Mouse (Mus musculus): ENCODE measurements around the gene Amigo1. TPM values are rescaled to one million over a fixed set of nuclear protein-coding genes. Genes with fewer than 3 reads are reported as not detected.

Amigo1 gene
- polyA plus RNA-seq, 1 experiment = not detected

GRCm38 (mm10) chr3:108206731-108207375, 20.7 kb downstream of the Amigo1 start:
- no peak overlapping the region for H3K4me3 ChIP-seq (replicated peaks)
- TF ChIP-seq FLI1 (IDR thresholded peaks at IDR 0.05; ENCODE audit: low read length) (no peak), GATA1 (IDR thresholded peaks at IDR 0.05; ENCODE audit: borderline replicate concordance, low read length) (no peak)
- H3K9me3 ChIP-seq = no peaks in the 10 kb centered on the region
- H3K4me1 ChIP-seq = peaks cover 46% of the 10 kb centered on the region
- H3K27me3 ChIP-seq (replicated peaks) = peaks cover 2% of the 10 kb centered on the region
- peaks cover 51% of the 10 kb centered on the region for H3K36me3 ChIP-seq (replicated peaks; ENCODE audit: low read length)

GRCm38 (mm10) chr3:108209001-108209400, 22.9 kb downstream of the Amigo1 start:
- Histone ChIP-seq H3K9me3 (no peaks in the 10 kb centered on the region), H3K4me3 (replicated peaks) (no peak overlapping the region), H3K36me3 (replicated peaks; ENCODE audit: low read length) (peaks cover 35% of the 10 kb centered on the region), H3K4me1 (peaks cover 40% of the 10 kb centered on the region), H3K27me3 (replicated peaks) (peaks cover 18% of the 10 kb centered on the region)
- TF ChIP-seq GATA1 (IDR thresholded peaks at IDR 0.05; ENCODE audit: borderline replicate concordance, low read length) (no peak), FLI1 (IDR thresholded peaks at IDR 0.05; ENCODE audit: low read length) (no peak)

GRCm38 (mm10) chr3:108209536-108209935, 23.4 kb downstream of the Amigo1 start:
- no peaks in the 10 kb centered on the region for H3K9me3 ChIP-seq
- peaks cover 23% of the 10 kb centered on the region for H3K27me3 ChIP-seq (replicated peaks)
- TF ChIP-seq FLI1 (IDR thresholded peaks at IDR 0.05; ENCODE audit: low read length) (no peak), GATA1 (IDR thresholded peaks at IDR 0.05; ENCODE audit: borderline replicate concordance, low read length) (no peak)
- peaks cover 32% of the 10 kb centered on the region for H3K36me3 ChIP-seq (replicated peaks; ENCODE audit: low read length)
- H3K4me1 ChIP-seq = peaks cover 39% of the 10 kb centered on the region
- peak overlapping the region; percentile 97 for H3K4me3 ChIP-seq (replicated peaks)

GRCm38 (mm10) chr3:108209946-108210770, 24.0 kb downstream of the Amigo1 start:
- Histone ChIP-seq H3K9me3 (no peaks in the 10 kb centered on the region), H3K4me3 (replicated peaks) (peak overlapping the region; percentile 97), H3K4me1 (peaks cover 37% of the 10 kb centered on the region), H3K27me3 (replicated peaks) (peaks cover 23% of the 10 kb centered on the region), H3K36me3 (replicated peaks; ENCODE audit: low read length) (peaks cover 26% of the 10 kb centered on the region)
- TF ChIP-seq GATA1 (IDR thresholded peaks at IDR 0.05; ENCODE audit: borderline replicate concordance, low read length) (no peak), FLI1 (IDR thresholded peaks at IDR 0.05; ENCODE audit: low read length) (no peak)

GRCm38 (mm10) chr3:108210771-108211139, 24.6 kb downstream of the Amigo1 start, which contains the start of gene Atxn7l2:
TSS of gene Atxn7l2 (minus strand) at chr3:108210934.
- peak within 1 kb of the TSS; percentile 97 for H3K4me3 ChIP-seq (replicated peaks)
- H3K27me3 ChIP-seq (replicated peaks) = peaks cover 23% of the 10 kb centered on the region
- TF ChIP-seq GATA1 (IDR thresholded peaks at IDR 0.05; ENCODE audit: borderline replicate concordance, low read length) (no peak), FLI1 (IDR thresholded peaks at IDR 0.05; ENCODE audit: low read length) (no peak)
- H3K9me3 ChIP-seq = no peaks in the 10 kb centered on the region
- peaks cover 37% of the 10 kb centered on the region for H3K4me1 ChIP-seq
- H3K36me3 ChIP-seq (replicated peaks; ENCODE audit: low read length) = peaks cover 20% of the 10 kb centered on the region

GRCm38 (mm10) chr3:108211845-108212244, 25.7 kb downstream of the Amigo1 start:
- Histone ChIP-seq H3K36me3 (replicated peaks; ENCODE audit: low read length) (peaks cover 9% of the 10 kb centered on the region), H3K9me3 (no peaks in the 10 kb centered on the region), H3K4me3 (replicated peaks) (no peak overlapping the region), H3K27me3 (replicated peaks) (peaks cover 32% of the 10 kb centered on the region), H3K4me1 (peaks cover 31% of the 10 kb centered on the region)
- no peak for TF ChIP-seq GATA1 (IDR thresholded peaks at IDR 0.05; ENCODE audit: borderline replicate concordance, low read length)
- TF ChIP-seq FLI1 (IDR thresholded peaks at IDR 0.05; ENCODE audit: low read length) = no peak

- H3K27me3 ChIP-seq (replicated peaks) = peaks cover 33% of the 10 kb centered on the region
- H3K4me1 ChIP-seq = peaks cover 31% of the 10 kb centered on the region
- H3K4me3 ChIP-seq (replicated peaks) = no peak overlapping the region
- no peaks in the 10 kb centered on the region for H3K9me3 ChIP-seq
- no peak for TF ChIP-seq GATA1 (IDR thresholded peaks at IDR 0.05; ENCODE audit: borderline replicate concordance, low read length)
- TF ChIP-seq FLI1 (IDR thresholded peaks at IDR 0.05; ENCODE audit: low read length) = no peak
- H3K36me3 ChIP-seq (replicated peaks; ENCODE audit: low read length) = peaks cover 4% of the 10 kb centered on the region
These were observed 26.3 kb downstream of the Amigo1 start for GRCm38 (mm10) chr3:108212406-108212805.

- peaks cover 13% of the 10 kb centered on the region for H3K4me1 ChIP-seq
- H3K36me3 ChIP-seq (replicated peaks; ENCODE audit: low read length) = no peaks in the 10 kb centered on the region
- no peaks in the 10 kb centered on the region for H3K9me3 ChIP-seq
- H3K4me3 ChIP-seq (replicated peaks) = no peak overlapping the region
- no peak for TF ChIP-seq FLI1 (IDR thresholded peaks at IDR 0.05; ENCODE audit: low read length)
- no peak for TF ChIP-seq GATA1 (IDR thresholded peaks at IDR 0.05; ENCODE audit: borderline replicate concordance, low read length)
- peaks cover 53% of the 10 kb centered on the region for H3K27me3 ChIP-seq (replicated peaks)
These were observed 28.6 kb downstream of the Amigo1 start for GRCm38 (mm10) chr3:108214734-108215133.

- Histone ChIP-seq H3K9me3 (peaks cover 2% of the 10 kb centered on the region; the same call in 1 of the 2 replicates), H3K4me1 (peaks cover 3% of the 10 kb centered on the region), H3K4me3 (replicated peaks) (no peak overlapping the region), H3K36me3 (replicated peaks; ENCODE audit: low read length) (no peaks in the 10 kb centered on the region), H3K27me3 (replicated peaks) (peaks cover 84% of the 10 kb centered on the region)
- no peak for TF ChIP-seq FLI1 (IDR thresholded peaks at IDR 0.05; ENCODE audit: low read length)
- no peak for TF ChIP-seq GATA1 (IDR thresholded peaks at IDR 0.05; ENCODE audit: borderline replicate concordance, low read length)
These were observed 34.5 kb downstream of the Amigo1 start for GRCm38 (mm10) chr3:108220661-108221060.

All from megakaryocyte, embryonic 14.5 days (primary cell).